Mouse (Mus musculus) C2C12 (cell line): ENCODE data around the gene Cnn3.

Experiments used
- CEBPB ChIP-seq: IDR thresholded peaks from one replicate; pipeline ENCODE4 v1.6.1; 2011; ENCODE audit warnings: low read depth, mild to moderate bottlenecking, control low read depth, moderate library complexity
- CTCF ChIP-seq: IDR thresholded peaks from one replicate; pipeline ENCODE4 v1.5.1; 2011; ENCODE audit not compliant: control insufficient read depth, insufficient read depth, insufficient read length
- MAX ChIP-seq: IDR thresholded peaks from one replicate; pipeline ENCODE4 v1.6.1; 2011; ENCODE audit warnings: mild to moderate bottlenecking, control low read depth
- MYOD1 ChIP-seq: IDR thresholded peaks from one replicate; pipeline ENCODE4 v1.6.1; 2011; ENCODE audit warnings: low read depth; ENCODE audit not compliant: control insufficient read depth, insufficient read length
- MYOG ChIP-seq: IDR thresholded peaks from one replicate; pipeline ENCODE4 v1.6.1; 2011; ENCODE audit not compliant: control insufficient read depth, insufficient read length; ENCODE audit errors: extremely low read depth
- USF1 ChIP-seq: IDR thresholded peaks from one replicate; pipeline ENCODE4 v1.6.1; 2011; ENCODE audit warnings: low read depth, mild to moderate bottlenecking, control low read depth, moderate library complexity

- no peak for TF ChIP-seq MYOG
- TF ChIP-seq CTCF: no peak
- TF ChIP-seq USF1: no peak
- no peak for TF ChIP-seq MYOD1
- no peak for TF ChIP-seq MAX
- TF ChIP-seq CEBPB: no peak
These were observed 3.9 kb upstream of the Cnn3 start for GRCm38 (mm10) chr3:121422405-121422804.
